ENCODE assay signal across 2 mouse cellular contexts in genomic region chr11:69579128-69580017, GRCm38 (mm10).
TF ChIP-seq lines count a peak whose summit lies in the region.

No protein-coding gene starts in this region.

TF ChIP-seq in C2C12, 6 proteins besides CTCF, POLR2A, EP300 and RAD21:
- TF ChIP-seq MAX (IDR thresholded peaks at IDR 0.05), result peak; percentile 34
- TF ChIP-seq MYOG (IDR thresholded peaks at IDR 0.05; ENCODE audit: control insufficient read depth, extremely low read depth, insufficient read length), result no peak

TF ChIP-seq in myocyte, 11 proteins besides CTCF, POLR2A, EP300 and RAD21:
- no peak for TF ChIP-seq MAX (IDR thresholded peaks at IDR 0.05; ENCODE audit: low read depth)
- TF ChIP-seq TCF12 (IDR thresholded peaks at IDR 0.05; ENCODE audit: insufficient read depth, poor library complexity, severe bottlenecking), result no peak
- no peak for TF ChIP-seq USF1 (IDR thresholded peaks at IDR 0.05; ENCODE audit: low read depth)
- peak; percentile 92 for TF ChIP-seq E2F4 (IDR thresholded peaks at IDR 0.05; ENCODE audit: insufficient read depth)
- no peak for TF ChIP-seq TCF3 (IDR thresholded peaks at IDR 0.05; ENCODE audit: insufficient read length, low read depth)
- no peak for TF ChIP-seq CEBPB (IDR thresholded peaks at IDR 0.05; ENCODE audit: insufficient read depth, poor library complexity, severe bottlenecking)
- no peak for TF ChIP-seq MYOG (IDR thresholded peaks at IDR 0.05; ENCODE audit: control insufficient read depth in 1 of 3, insufficient read depth in 1 of 3, insufficient read length in 2 of 3, low read depth in 2 of 3)
- TF ChIP-seq POLR2AphosphoS2 (IDR thresholded peaks at IDR 0.05; ENCODE audit: insufficient read length, low read depth), result no peak
